Mouse (Mus musculus): ENCODE results near the gene Kbtbd7. TPM values are rescaled to one million over a fixed set of nuclear protein-coding genes. Genes with fewer than 3 reads are reported as not detected.

Gene Kbtbd7
- polyA plus RNA-seq, 1 experiment from 2014 or later = 22.0 TPM

DNA sequence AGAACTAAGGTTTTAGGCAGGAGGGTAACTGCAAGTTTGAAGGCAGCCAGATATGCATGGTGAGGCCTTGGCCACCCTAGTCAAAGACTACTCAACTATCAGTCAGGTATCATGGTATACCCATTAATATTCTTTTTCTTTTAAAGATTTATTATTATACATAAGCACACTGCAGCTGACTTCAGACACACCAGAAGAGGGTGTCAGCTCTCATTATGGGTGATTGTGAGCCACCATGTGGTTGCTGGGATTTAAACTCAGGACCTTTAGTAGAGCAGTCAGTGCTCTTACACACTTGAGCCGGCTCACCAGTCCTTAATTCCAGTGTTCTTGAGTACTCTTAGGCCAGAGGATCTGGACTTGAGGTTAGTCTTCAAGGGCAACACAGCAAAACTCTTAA is 34.1 kb downstream of the Kbtbd7 start:
- no peaks in the 10 kb centered on the region; the same call in 1 of the 2 replicates for H3K36me3 ChIP-seq (replicated peaks; ENCODE audit: control insufficient read depth, insufficient read depth, low read depth, low read length)
- H3K27me3 ChIP-seq (ENCODE audit: control insufficient read depth, insufficient read depth, low read length) = no peaks in the 10 kb centered on the region
- H3K9ac ChIP-seq (replicated peaks; ENCODE audit: low read length) = no peak overlapping the region
- H3K4me1 ChIP-seq (ENCODE audit: control insufficient read depth, insufficient read depth, low read length) = no peaks in the 10 kb centered on the region
- 85% methylated on average over 1 of the region's 1 CpGs for WGBS
- H3K4me3 ChIP-seq (ENCODE audit: low read depth, low read length) = no peak overlapping the region
- no peak overlapping the region for H3K27ac ChIP-seq (replicated peaks; ENCODE audit: low read depth, low read length)
- H3K9me3 ChIP-seq (replicated peaks; ENCODE audit: control insufficient read depth, low read length) = no peaks in the 10 kb centered on the region
- no peak for ATAC-seq (replicated peaks; ENCODE audit: insufficient number of reproducible peaks, low FRiP score, low TSS enrichment, low read depth)
- no peak overlapping the region for H3K4me2 ChIP-seq (ENCODE audit: low read depth, low read length)
- DNase-seq (ENCODE audit: low spot score) = no peak

DNA sequence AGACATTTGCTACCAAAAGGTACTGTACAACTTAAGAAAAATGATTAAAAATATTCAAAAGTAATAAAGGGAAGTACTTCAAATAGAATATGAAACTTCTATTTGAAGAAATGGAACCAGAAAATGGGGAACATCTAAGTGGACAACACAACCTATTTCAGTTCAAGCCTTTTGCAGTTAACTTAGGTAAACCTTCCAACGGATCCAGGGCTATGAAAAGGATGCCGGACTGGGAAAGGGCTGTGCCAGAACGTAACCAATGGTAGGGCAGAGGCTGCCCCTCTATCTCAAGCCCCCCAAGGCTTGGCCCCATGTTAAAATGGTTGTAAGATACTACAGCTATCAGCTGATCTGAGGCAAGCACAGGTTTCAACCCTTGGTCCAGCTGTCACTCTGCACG is 34.7 kb downstream of the Kbtbd7 start:
- no peaks in the 10 kb centered on the region for H3K27me3 ChIP-seq (ENCODE audit: control insufficient read depth, insufficient read depth, low read length)
- H3K4me3 ChIP-seq (ENCODE audit: low read depth, low read length) = no peak overlapping the region
- H3K9ac ChIP-seq (replicated peaks; ENCODE audit: low read length) = no peak overlapping the region
- H3K36me3 ChIP-seq (replicated peaks; ENCODE audit: control insufficient read depth, insufficient read depth, low read depth, low read length) = no peaks in the 10 kb centered on the region; the same call in 1 of the 2 replicates
- H3K9me3 ChIP-seq (replicated peaks; ENCODE audit: control insufficient read depth, low read length) = no peaks in the 10 kb centered on the region
- no peak for ATAC-seq (replicated peaks; ENCODE audit: insufficient number of reproducible peaks, low FRiP score, low TSS enrichment, low read depth)
- DNase-seq (ENCODE audit: low spot score) = no peak
- H3K4me2 ChIP-seq (ENCODE audit: low read depth, low read length) = no peak overlapping the region
- 95% methylated on average over 4 of the region's 4 CpGs for WGBS
- H3K4me1 ChIP-seq (ENCODE audit: control insufficient read depth, insufficient read depth, low read length) = no peaks in the 10 kb centered on the region
- H3K27ac ChIP-seq (replicated peaks; ENCODE audit: low read depth, low read length) = no peak overlapping the region

DNA sequence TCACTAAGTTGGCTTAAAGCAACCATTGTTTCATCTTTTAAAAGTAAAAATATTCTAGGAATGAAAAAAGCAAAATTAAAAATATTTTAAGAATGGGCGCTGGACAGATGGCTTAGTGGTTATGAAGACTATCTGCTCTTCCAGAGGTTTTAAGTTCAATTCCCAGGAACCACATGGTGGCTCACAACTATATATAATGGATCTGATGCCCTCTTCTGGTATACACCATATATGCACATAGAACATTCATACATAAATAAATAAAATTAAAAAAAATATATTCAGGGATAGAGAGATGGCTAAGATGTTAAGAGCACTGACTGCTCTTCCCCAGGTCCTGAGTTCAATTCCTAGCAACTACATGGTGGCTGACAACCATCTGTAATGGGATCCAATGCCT is 39.3 kb downstream of the Kbtbd7 start:
- DNase-seq (ENCODE audit: low spot score) (no peak), ATAC-seq (replicated peaks; ENCODE audit: insufficient number of reproducible peaks, low FRiP score, low TSS enrichment, low read depth) (no peak)
- Histone ChIP-seq H3K9ac (replicated peaks; ENCODE audit: low read length) (no peak overlapping the region), H3K9me3 (replicated peaks; ENCODE audit: control insufficient read depth, low read length) (no peaks in the 10 kb centered on the region), H3K27ac (replicated peaks; ENCODE audit: low read depth, low read length) (no peak overlapping the region), H3K36me3 (replicated peaks; ENCODE audit: control insufficient read depth, insufficient read depth, low read depth, low read length) (no peaks in the 10 kb centered on the region; the same call in none of the 2 replicates), H3K4me3 (ENCODE audit: low read depth, low read length) (no peak overlapping the region), H3K27me3 (ENCODE audit: control insufficient read depth, insufficient read depth, low read length) (no peaks in the 10 kb centered on the region), H3K4me2 (ENCODE audit: low read depth, low read length) (no peak overlapping the region), H3K4me1 (ENCODE audit: control insufficient read depth, insufficient read depth, low read length) (no peaks in the 10 kb centered on the region)
- WGBS = 88% methylated on average over 1 of the region's 1 CpGs

DNA sequence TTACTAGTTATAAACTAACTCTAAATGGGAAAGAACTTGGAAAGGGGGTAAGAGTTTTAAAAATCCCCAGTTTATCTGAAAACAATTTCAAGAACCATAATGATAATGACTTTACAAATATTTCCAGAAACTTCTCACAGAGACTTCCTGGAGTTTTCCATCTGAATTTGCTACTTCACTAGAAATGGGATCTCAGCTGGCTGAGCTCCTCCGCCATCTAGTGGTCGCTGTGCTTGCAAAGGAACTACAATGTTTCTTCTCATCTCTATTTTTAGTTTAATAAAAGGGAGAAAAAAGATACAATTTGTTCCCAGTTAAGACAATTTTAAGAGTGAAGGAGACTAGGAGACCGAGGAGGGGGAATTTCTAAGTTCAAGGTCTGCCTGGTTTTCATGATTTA is 41.3 kb downstream of the Kbtbd7 start:
- peak; percentile 74 for DNase-seq (ENCODE audit: low spot score)
- H3K36me3 ChIP-seq (replicated peaks; ENCODE audit: control insufficient read depth, insufficient read depth, low read depth, low read length) = no peaks in the 10 kb centered on the region; the same call in none of the 2 replicates
- 23% methylated on average over 3 of the region's 3 CpGs for WGBS

DNA sequence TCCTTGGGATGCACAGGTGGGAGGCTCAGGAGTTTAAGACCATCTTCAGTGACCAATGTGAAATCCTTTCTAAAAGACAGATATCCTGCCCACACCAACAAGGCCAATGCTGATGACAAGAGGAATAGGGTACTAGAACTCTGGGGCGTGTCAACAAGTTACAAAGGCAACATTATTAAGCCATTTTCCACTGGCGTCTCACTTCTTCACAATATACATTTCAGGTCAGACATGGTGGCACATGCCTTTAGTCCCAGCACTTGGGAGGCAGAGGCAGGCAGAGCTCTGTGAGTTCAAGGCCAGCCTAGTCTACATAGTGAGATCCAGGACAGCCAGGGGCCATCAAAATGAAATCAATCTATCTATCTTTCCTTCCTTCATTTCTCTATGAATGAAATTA is 47.1 kb downstream of the Kbtbd7 start:
- H3K36me3 ChIP-seq (replicated peaks; ENCODE audit: control insufficient read depth, insufficient read depth, low read depth, low read length) = no peaks in the 10 kb centered on the region; the same call in 1 of the 2 replicates

More for the DNA sequence above, 41.3 kb downstream of the Kbtbd7 start:
- no peak overlapping the region for H3K4me2 ChIP-seq (ENCODE audit: low read depth, low read length)
- no peak overlapping the region for H3K27ac ChIP-seq (replicated peaks; ENCODE audit: low read depth, low read length)
- H3K9me3 ChIP-seq (replicated peaks; ENCODE audit: control insufficient read depth, low read length) = no peaks in the 10 kb centered on the region
- H3K27me3 ChIP-seq (ENCODE audit: control insufficient read depth, insufficient read depth, low read length) = no peaks in the 10 kb centered on the region
- H3K4me1 ChIP-seq (ENCODE audit: control insufficient read depth, insufficient read depth, low read length) = no peaks in the 10 kb centered on the region
- H3K4me3 ChIP-seq (ENCODE audit: low read depth, low read length) = no peak overlapping the region
- no peak overlapping the region for H3K9ac ChIP-seq (replicated peaks; ENCODE audit: low read length)
- ATAC-seq (replicated peaks; ENCODE audit: insufficient number of reproducible peaks, low FRiP score, low TSS enrichment, low read depth) = no peak

More for the DNA sequence above, 47.1 kb downstream of the Kbtbd7 start:
- Histone ChIP-seq H3K27me3 (ENCODE audit: control insufficient read depth, insufficient read depth, low read length) (no peaks in the 10 kb centered on the region), H3K4me2 (ENCODE audit: low read depth, low read length) (no peak overlapping the region), H3K4me3 (ENCODE audit: low read depth, low read length) (no peak overlapping the region), H3K9me3 (replicated peaks; ENCODE audit: control insufficient read depth, low read length) (no peaks in the 10 kb centered on the region), H3K4me1 (ENCODE audit: control insufficient read depth, insufficient read depth, low read length) (no peaks in the 10 kb centered on the region), H3K9ac (replicated peaks; ENCODE audit: low read length) (no peak overlapping the region), H3K27ac (replicated peaks; ENCODE audit: low read depth, low read length) (no peak overlapping the region)
- 91% methylated on average over 2 of the region's 2 CpGs for WGBS
- DNase-seq (ENCODE audit: low spot score) = no peak
- ATAC-seq (replicated peaks; ENCODE audit: insufficient number of reproducible peaks, low FRiP score, low TSS enrichment, low read depth) = no peak

Other genes starting within 250 kb of the Kbtbd7 start
- gene Zfp957, start 179.1 kb upstream of the Kbtbd7 start, polyA plus RNA-seq (2014; fragmentation: Nextera tagmentation; extraction: Ambion mirVana) = not detected in 2 replicates
- 52.8 TPM in 2 replicates for gene Rgcc, start 124.9 kb upstream of the Kbtbd7 start, polyA plus RNA-seq (2014; fragmentation: Nextera tagmentation; extraction: Ambion mirVana)
- 41.3 and 49.4 TPM in 2 replicates for gene Naa16, start 35.7 kb upstream of the Kbtbd7 start, polyA plus RNA-seq (2014; fragmentation: Nextera tagmentation; extraction: Ambion mirVana)
- gene Mtrf1, start 28.7 kb upstream of the Kbtbd7 start, polyA plus RNA-seq (2014; fragmentation: Nextera tagmentation; extraction: Ambion mirVana) = 9.2 and 10.2 TPM in 2 replicates
- gene Kbtbd6, start 25.3 kb downstream of the Kbtbd7 start, polyA plus RNA-seq (2014; fragmentation: Nextera tagmentation; extraction: Ambion mirVana) = 6.3 and 7.4 TPM in 2 replicates
- gene Elf1, start 54.7 kb downstream of the Kbtbd7 start, polyA plus RNA-seq (2014; fragmentation: Nextera tagmentation; extraction: Ambion mirVana) = 8.3 and 10.1 TPM in 2 replicates
- 62.6 and 69.4 TPM in 2 replicates for gene Wbp4, start 55.0 kb downstream of the Kbtbd7 start, polyA plus RNA-seq (2014; fragmentation: Nextera tagmentation; extraction: Ambion mirVana)
- gene Sugt1, start 161.2 kb downstream of the Kbtbd7 start, polyA plus RNA-seq (2014; fragmentation: Nextera tagmentation; extraction: Ambion mirVana) = 176 and 186 TPM in 2 replicates
- gene Cnmd, start 235.7 kb downstream of the Kbtbd7 start, polyA plus RNA-seq (2014; fragmentation: Nextera tagmentation; extraction: Ambion mirVana) = 9.4 and 11.4 TPM in 2 replicates